Mouse (Mus musculus) liver, postnatal 0 days (tissue): Measurements from ENCODE around the gene Ddx43. TPM values are rescaled to one million over a fixed set of nuclear protein-coding genes. Genes with fewer than 3 reads are reported as not detected.

Experiments used
- ATAC-seq: fragments of 200-750 bp; cut with Nextera tagmentation; 2 replicates; pipeline ENCODE4 v1.8.0; 2017; ENCODE audit warnings: mild to moderate bottlenecking, moderate library complexity
- DNase-seq: peaks from one replicate; pipeline ENCODE4 v3.0.0-alpha.2; 2016
- H3K27ac ChIP-seq: fragments of 300-500 bp; sonication (generic); 2 replicates; pipeline ENCODE4 v1.5.1; 2014; ENCODE audit warnings: antibody characterized with exemption, moderate library complexity, mild to moderate bottlenecking, low read depth
- H3K27me3 ChIP-seq: fragments of 300-500 bp; sonication (generic); 2 replicates; pipeline ENCODE4 v1.6.1; 2014; ENCODE audit warnings: low read length, control low read depth, mixed read lengths; ENCODE audit not compliant: insufficient read depth
- H3K36me3 ChIP-seq: fragments of 300-500 bp; sonication (generic); replicated peaks from 2 replicates; pipeline ENCODE4 v1.6.1; 2014; ENCODE audit warnings: mild to moderate bottlenecking, control low read depth, low read length, moderate library complexity, mixed read lengths; ENCODE audit not compliant: insufficient read depth
- H3K4me1 ChIP-seq: fragments of 300-500 bp; sonication (generic); 2 replicates; pipeline ENCODE4 v1.6.1; 2014; ENCODE audit warnings: antibody characterized with exemption, mild to moderate bottlenecking, control low read depth; ENCODE audit not compliant: insufficient read depth
- H3K4me2 ChIP-seq: fragments of 300-500 bp; sonication (generic); 2 replicates; pipeline ENCODE4 v1.6.1; 2014; ENCODE audit warnings: low read depth, mild to moderate bottlenecking, low read length, moderate library complexity, mixed read lengths
- H3K4me3 ChIP-seq: fragments of 300-500 bp; sonication (generic); 2 replicates; pipeline ENCODE4 v1.5.1; 2014; ENCODE audit warnings: low read depth, low read length
- H3K9ac ChIP-seq: fragments of 300-500 bp; sonication (generic); replicated peaks from 2 replicates; pipeline ENCODE4 v1.6.1; 2014; ENCODE audit warnings: mild to moderate bottlenecking, moderate library complexity
- H3K9me3 ChIP-seq: fragments of 300-500 bp; sonication (generic); 2 replicates; pipeline ENCODE4 v1.6.1; 2016; ENCODE audit warnings: mild to moderate bottlenecking, control low read depth, low read length, mixed read lengths
- CTCF ChIP-seq: sonication (generic); IDR thresholded peaks from 2 replicates; pipeline ENCODE4 v1.5.1; 2016; ENCODE audit warnings: antibody characterized with exemption, low read depth
- EP300 ChIP-seq: IDR thresholded peaks from 2 replicates; pipeline ENCODE4 v1.6.1; 2016; ENCODE audit warnings: antibody characterized with exemption, low read depth, mild to moderate bottlenecking
- WGBS: fragments of 180-500 bp; shearing (Covaris S2); extraction: QIAGEN DNeasy Blood & Tissue Kit; methylation state at CpG from one replicate; pipeline ENCODE4 v1.1.7; 2014; ENCODE audit not compliant: insufficient replicate concordance; 5-methylcytosine and 5-hydroxymethylcytosine counted together
- polyA plus RNA-seq: library from polyadenylated mRNA; unstranded; fragments of >200 nt; fragmentation: Nextera tagmentation; extraction: Ambion mirVana; gene quantifications from 2 replicates; pipeline ENCODE4 v1.2.1, GENCODE M21; 2015

Ddx43 gene
- polyA plus RNA-seq, 1 experiment from 2014 or later: not detected

- Histone ChIP-seq H3K4me3 (no peak overlapping the region), H3K4me2 (no peak overlapping the region), H3K9me3 (no peaks in the 10 kb centered on the region), H3K36me3 (no peaks in the 10 kb centered on the region), H3K27me3 (no peaks in the 10 kb centered on the region), H3K9ac (no peak overlapping the region), H3K27ac (no peak overlapping the region), H3K4me1 (no peaks in the 10 kb centered on the region)
- TF ChIP-seq CTCF (no peak), EP300 (no peak)
- no peak for DNase-seq
- 91% methylated on average over 3 of the region's 3 CpGs for WGBS
- no peak for ATAC-seq
Measured at GRCm38 (mm10) chr9:78371441-78371840, 24.1 kb upstream of the Ddx43 start.

GRCm38 (mm10) chr9:78372827-78373504 is 22.6 kb upstream of the Ddx43 start:
- no peak for ATAC-seq

GRCm38 (mm10) chr9:78374397-78374796 is 21.2 kb upstream of the Ddx43 start:
- H3K4me1 ChIP-seq: peaks cover 6% of the 10 kb centered on the region; the same call in 1 of the 2 replicates
- no peak overlapping the region for H3K9ac ChIP-seq
- no peaks in the 10 kb centered on the region for H3K36me3 ChIP-seq
- no peaks in the 10 kb centered on the region for H3K9me3 ChIP-seq
- H3K27me3 ChIP-seq: peaks cover 11% of the 10 kb centered on the region; the same call in 1 of the 2 replicates
- H3K4me3 ChIP-seq: no peak overlapping the region
- 46% methylated on average over 5 of the region's 5 CpGs for WGBS
- H3K4me2 ChIP-seq: no peak overlapping the region
- ATAC-seq (no peak), DNase-seq (no peak)
- no peak overlapping the region for H3K27ac ChIP-seq
- TF ChIP-seq EP300 (no peak), CTCF (no peak)

More at GRCm38 (mm10) chr9:78372827-78373504, 22.6 kb upstream of the Ddx43 start:
- H3K4me2 ChIP-seq: no peak overlapping the region
- TF ChIP-seq CTCF: no peak
- TF ChIP-seq EP300: no peak
- 0 out of 2 replicates have a peak, but pooled peaks cover 5% of the 10 kb centered on the region for H3K27me3 ChIP-seq
- WGBS: 68% methylated on average over 10 of the region's 10 CpGs
- no peak overlapping the region for H3K9ac ChIP-seq
- no peaks in the 10 kb centered on the region for H3K9me3 ChIP-seq
- no peak overlapping the region for H3K27ac ChIP-seq
- no peaks in the 10 kb centered on the region for H3K36me3 ChIP-seq
- peaks cover 2% of the 10 kb centered on the region; the same call in 1 of the 2 replicates for H3K4me1 ChIP-seq
- no peak for DNase-seq
- H3K4me3 ChIP-seq: no peak overlapping the region

- 62% methylated on average over 1 of the region's 1 CpGs for WGBS
- Histone ChIP-seq H3K9ac (no peak overlapping the region), H3K4me2 (no peak overlapping the region), H3K27ac (no peak overlapping the region), H3K4me1 (peaks cover 6% of the 10 kb centered on the region; the same call in 1 of the 2 replicates), H3K27me3 (peaks cover 15% of the 10 kb centered on the region; the same call in 1 of the 2 replicates), H3K4me3 (no peak overlapping the region), H3K9me3 (no peaks in the 10 kb centered on the region), H3K36me3 (no peaks in the 10 kb centered on the region)
- no peak for TF ChIP-seq EP300
- no peak for TF ChIP-seq CTCF
- no peak for ATAC-seq
- DNase-seq: no peak
Measured at GRCm38 (mm10) chr9:78374885-78375389, 20.6 kb upstream of the Ddx43 start.

GRCm38 (mm10) chr9:78375486-78375885 is 20.1 kb upstream of the Ddx43 start:
- H3K4me1 ChIP-seq: peaks cover 6% of the 10 kb centered on the region; the same call in 1 of the 2 replicates
- H3K9ac ChIP-seq: no peak overlapping the region
- 73% methylated on average over 4 of the region's 4 CpGs for WGBS
- H3K27ac ChIP-seq: no peak overlapping the region
- H3K9me3 ChIP-seq: no peaks in the 10 kb centered on the region
- no peaks in the 10 kb centered on the region for H3K36me3 ChIP-seq
- DNase-seq (no peak), ATAC-seq (no peak)
- no peak overlapping the region for H3K4me2 ChIP-seq
- TF ChIP-seq CTCF (no peak), EP300 (no peak)
- H3K27me3 ChIP-seq: peaks cover 15% of the 10 kb centered on the region; the same call in 1 of the 2 replicates
- H3K4me3 ChIP-seq: no peak overlapping the region

- H3K4me3 ChIP-seq: no peak overlapping the region
- peaks cover 15% of the 10 kb centered on the region; the same call in 1 of the 2 replicates for H3K27me3 ChIP-seq
- ATAC-seq: no peak
- H3K9ac ChIP-seq: no peak overlapping the region
- WGBS: 49% methylated on average over 8 of the region's 8 CpGs
- TF ChIP-seq EP300: no peak
- no peak for TF ChIP-seq CTCF
- no peaks in the 10 kb centered on the region for H3K9me3 ChIP-seq
- no peak overlapping the region for H3K27ac ChIP-seq
- no peak for DNase-seq
- no peak overlapping the region for H3K4me2 ChIP-seq
- H3K4me1 ChIP-seq: peaks cover 6% of the 10 kb centered on the region; the same call in 1 of the 2 replicates
- H3K36me3 ChIP-seq: no peaks in the 10 kb centered on the region
Measured at GRCm38 (mm10) chr9:78377546-78377945, 18.0 kb upstream of the Ddx43 start.
